Mouse (Mus musculus): ENCODE measurements around the gene Eid2b. TPM values are rescaled to one million over a fixed set of nuclear protein-coding genes. Genes with fewer than 3 reads are reported as not detected.
"Not testable (repeated sequence)": the region's sequence is repeated elsewhere in the genome, so short reads cannot be mapped to it uniquely, and the experiment has no call there.

The Eid2b gene
- 21.2 and 23.1 TPM in 2 replicates for polyA plus RNA-seq (2012; rRNA removed)

GRCm38 (mm10) chr7:28277615-28278278 is at the start of gene Eid2b:
TSS of gene Eid2b (plus strand) at chr7:28277739.
- Histone ChIP-seq H3K4me3 (replicated peaks; ENCODE audit: insufficient read depth, low read depth, low read length) (peak within 1 kb of the TSS; percentile 89), H3K4me1 (ENCODE audit: control insufficient read depth, insufficient read depth, low read length) (no peaks in the 10 kb centered on the region; the same call in 1 of the 2 replicates), H3K27me3 (ENCODE audit: control insufficient read depth, insufficient read depth, low read length) (no peaks in the 10 kb centered on the region), H3K27ac (ENCODE audit: insufficient read depth, low read length) (peak within 1 kb of the TSS; percentile 96)
- peak; percentile 95 to 98 for DNase-seq
- TF ChIP-seq POLR2A (IDR thresholded peaks at IDR 0.05; ENCODE audit: borderline replicate concordance, insufficient read depth, low read length) (peak; percentile 76; the same call in 1 of the 2 replicates), CTCF (IDR thresholded peaks at IDR 0.05; ENCODE audit: borderline replicate concordance, insufficient read depth, low read depth, low read length) (peak; percentile 83)
- WGBS: 2% methylated on average over 68 of the region's 68 CpGs

- WGBS: 63% methylated on average over 2 of the region's 2 CpGs
- not testable (repeated sequence) for H3K27ac ChIP-seq (ENCODE audit: insufficient read depth, low read length); H3K4me1 ChIP-seq (ENCODE audit: control insufficient read depth, insufficient read depth, low read length)
Measured at GRCm38 (mm10) chr7:28243943-28244342, 33.6 kb upstream of the Eid2b start.

GRCm38 (mm10) chr7:28248957-28249356 is 28.6 kb upstream of the Eid2b start:
- 94% methylated on average over 3 of the region's 3 CpGs for WGBS

More at GRCm38 (mm10) chr7:28243943-28244342, 33.6 kb upstream of the Eid2b start:
- not testable (repeated sequence) for DNase-seq; H3K4me3 ChIP-seq (replicated peaks; ENCODE audit: insufficient read depth, low read depth, low read length); H3K27me3 ChIP-seq (ENCODE audit: control insufficient read depth, insufficient read depth, low read length)

GRCm38 (mm10) chr7:28251976-28252375 is 25.6 kb upstream of the Eid2b start:
- Histone ChIP-seq H3K4me1 (ENCODE audit: control insufficient read depth, insufficient read depth, low read length) (no peaks in the 10 kb centered on the region), H3K27ac (ENCODE audit: insufficient read depth, low read length) (no peak overlapping the region), H3K4me3 (replicated peaks; ENCODE audit: insufficient read depth, low read depth, low read length) (no peak overlapping the region), H3K27me3 (ENCODE audit: control insufficient read depth, insufficient read depth, low read length) (no peaks in the 10 kb centered on the region)
- no peak for TF ChIP-seq CTCF (IDR thresholded peaks at IDR 0.05; ENCODE audit: borderline replicate concordance, insufficient read depth, low read depth, low read length)
- TF ChIP-seq POLR2A (IDR thresholded peaks at IDR 0.05; ENCODE audit: borderline replicate concordance, insufficient read depth, low read length): no peak
- no peak for DNase-seq
- 92% methylated on average over 17 of the region's 17 CpGs for WGBS

More at GRCm38 (mm10) chr7:28248957-28249356, 28.6 kb upstream of the Eid2b start:
- DNase-seq: no peak
- TF ChIP-seq POLR2A (IDR thresholded peaks at IDR 0.05; ENCODE audit: borderline replicate concordance, insufficient read depth, low read length) (no peak), CTCF (IDR thresholded peaks at IDR 0.05; ENCODE audit: borderline replicate concordance, insufficient read depth, low read depth, low read length) (no peak)
- Histone ChIP-seq H3K4me3 (replicated peaks; ENCODE audit: insufficient read depth, low read depth, low read length) (no peak overlapping the region), H3K27me3 (ENCODE audit: control insufficient read depth, insufficient read depth, low read length) (no peaks in the 10 kb centered on the region), H3K4me1 (ENCODE audit: control insufficient read depth, insufficient read depth, low read length) (no peaks in the 10 kb centered on the region), H3K27ac (ENCODE audit: insufficient read depth, low read length) (no peak overlapping the region)

- no peak for TF ChIP-seq CTCF (IDR thresholded peaks at IDR 0.05; ENCODE audit: borderline replicate concordance, insufficient read depth, low read depth, low read length)
- TF ChIP-seq POLR2A (IDR thresholded peaks at IDR 0.05; ENCODE audit: borderline replicate concordance, insufficient read depth, low read length): no peak
- Histone ChIP-seq H3K27me3 (ENCODE audit: control insufficient read depth, insufficient read depth, low read length) (no peaks in the 10 kb centered on the region), H3K4me1 (ENCODE audit: control insufficient read depth, insufficient read depth, low read length) (no peaks in the 10 kb centered on the region), H3K4me3 (replicated peaks; ENCODE audit: insufficient read depth, low read depth, low read length) (no peak overlapping the region), H3K27ac (ENCODE audit: insufficient read depth, low read length) (no peak overlapping the region)
- WGBS: 91% methylated on average over 6 of the region's 6 CpGs
- no peak for DNase-seq
Measured at GRCm38 (mm10) chr7:28254591-28254990, 22.9 kb upstream of the Eid2b start.

- TF ChIP-seq CTCF (IDR thresholded peaks at IDR 0.05; ENCODE audit: borderline replicate concordance, insufficient read depth, low read depth, low read length): peak; percentile 18; the same call in 1 of the 2 replicates
- TF ChIP-seq POLR2A (IDR thresholded peaks at IDR 0.05; ENCODE audit: borderline replicate concordance, insufficient read depth, low read length): no peak
- DNase-seq: no peak
- no peak overlapping the region for H3K4me3 ChIP-seq (replicated peaks; ENCODE audit: insufficient read depth, low read depth, low read length)
- WGBS: 84% methylated on average over 6 of the region's 6 CpGs
- H3K27ac ChIP-seq (ENCODE audit: insufficient read depth, low read length): no peak overlapping the region
- H3K27me3 ChIP-seq (ENCODE audit: control insufficient read depth, insufficient read depth, low read length): no peaks in the 10 kb centered on the region
- H3K4me1 ChIP-seq (ENCODE audit: control insufficient read depth, insufficient read depth, low read length): no peaks in the 10 kb centered on the region
Measured at GRCm38 (mm10) chr7:28255476-28255875, 22.1 kb upstream of the Eid2b start.

- Histone ChIP-seq H3K4me1 (ENCODE audit: control insufficient read depth, insufficient read depth, low read length) (no peaks in the 10 kb centered on the region), H3K4me3 (replicated peaks; ENCODE audit: insufficient read depth, low read depth, low read length) (no peak overlapping the region), H3K27me3 (ENCODE audit: control insufficient read depth, insufficient read depth, low read length) (no peaks in the 10 kb centered on the region), H3K27ac (ENCODE audit: insufficient read depth, low read length) (no peak overlapping the region)
- no peak for TF ChIP-seq CTCF (IDR thresholded peaks at IDR 0.05; ENCODE audit: borderline replicate concordance, insufficient read depth, low read depth, low read length)
- TF ChIP-seq POLR2A (IDR thresholded peaks at IDR 0.05; ENCODE audit: borderline replicate concordance, insufficient read depth, low read length): no peak
- 52% methylated on average over 5 of the region's 5 CpGs for WGBS
- no peak for DNase-seq
Measured at GRCm38 (mm10) chr7:28262861-28263260, 14.7 kb upstream of the Eid2b start.

GRCm38 (mm10) chr7:28263786-28264185 is 13.8 kb upstream of the Eid2b start:
- no peak for DNase-seq
- H3K27me3 ChIP-seq (ENCODE audit: control insufficient read depth, insufficient read depth, low read length): no peaks in the 10 kb centered on the region
- no peak overlapping the region for H3K4me3 ChIP-seq (replicated peaks; ENCODE audit: insufficient read depth, low read depth, low read length)
- H3K27ac ChIP-seq (ENCODE audit: insufficient read depth, low read length): no peak overlapping the region
- WGBS: 5% methylated on average over 15 of the region's 15 CpGs
- TF ChIP-seq CTCF (IDR thresholded peaks at IDR 0.05; ENCODE audit: borderline replicate concordance, insufficient read depth, low read depth, low read length) (no peak), POLR2A (IDR thresholded peaks at IDR 0.05; ENCODE audit: borderline replicate concordance, insufficient read depth, low read length) (no peak)
- no peaks in the 10 kb centered on the region for H3K4me1 ChIP-seq (ENCODE audit: control insufficient read depth, insufficient read depth, low read length)
